Mouse (Mus musculus): ENCODE data around the gene Pou2f1.

- no peak for TF ChIP-seq CTCF (IDR thresholded peaks at IDR 0.05; ENCODE audit: low read depth, low read length)
- TF ChIP-seq POLR2A (IDR thresholded peaks at IDR 0.05; ENCODE audit: extremely low read depth, insufficient read depth, low read length): no peak
Measured at GRCm38 (mm10) chr1:165976672-165977448, 25.6 kb downstream of the Pou2f1 start.

All from liver, adult 2 months (tissue).